Mouse (Mus musculus): Measurements from ENCODE around the gene Fxyd5. TPM values are rescaled to one million over a fixed set of nuclear protein-coding genes. Genes with fewer than 3 reads are reported as not detected.

The Fxyd5 gene
- total RNA-seq (2023), result 1,000 to 10,000 TPM; 1,032 to 1,279 TPM

GRCm38 (mm10) chr7:31042431-31042910 is at the start of gene Fxyd5:
Gene Fxyd5 (minus strand): TSS chr7:31042481.

DNA sequence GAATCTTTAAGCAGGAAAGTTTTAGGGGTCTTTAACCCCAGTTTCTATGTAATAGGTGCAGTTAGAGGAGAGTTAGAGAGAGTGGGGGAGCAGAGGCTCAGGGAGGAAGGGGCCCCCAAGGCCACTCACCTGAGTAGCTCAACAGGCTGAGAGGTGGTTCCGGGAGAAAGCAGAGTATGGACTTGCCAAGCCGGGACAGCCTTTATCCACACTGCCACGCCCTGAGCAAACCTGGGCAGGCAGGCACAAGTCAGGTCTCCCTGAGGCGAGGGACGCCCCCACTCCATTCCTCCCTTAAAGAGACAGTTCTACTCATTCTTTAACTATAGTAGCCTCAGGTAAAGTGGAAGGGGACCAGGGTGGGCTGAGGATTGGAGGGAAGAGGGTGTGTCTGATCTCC is 34.2 kb upstream of the Fxyd5 start, which contains the start of gene Fxyd3:
Gene Fxyd3 (minus strand): TSS at position 213 of the 400 bp plus-strand sequence.

GRCm38 (mm10) chr7:31059108-31059507 is 16.8 kb upstream of the Fxyd5 start, which contains the start of gene Lgi4:
Gene Lgi4 (plus strand): TSS chr7:31059342.

GRCm38 (mm10) chr7:31057071-31057470 is 14.8 kb upstream of the Fxyd5 start, which contains the start of gene Fxyd1:
Gene Fxyd1 (minus strand): TSS chr7:31057199.

DNA sequence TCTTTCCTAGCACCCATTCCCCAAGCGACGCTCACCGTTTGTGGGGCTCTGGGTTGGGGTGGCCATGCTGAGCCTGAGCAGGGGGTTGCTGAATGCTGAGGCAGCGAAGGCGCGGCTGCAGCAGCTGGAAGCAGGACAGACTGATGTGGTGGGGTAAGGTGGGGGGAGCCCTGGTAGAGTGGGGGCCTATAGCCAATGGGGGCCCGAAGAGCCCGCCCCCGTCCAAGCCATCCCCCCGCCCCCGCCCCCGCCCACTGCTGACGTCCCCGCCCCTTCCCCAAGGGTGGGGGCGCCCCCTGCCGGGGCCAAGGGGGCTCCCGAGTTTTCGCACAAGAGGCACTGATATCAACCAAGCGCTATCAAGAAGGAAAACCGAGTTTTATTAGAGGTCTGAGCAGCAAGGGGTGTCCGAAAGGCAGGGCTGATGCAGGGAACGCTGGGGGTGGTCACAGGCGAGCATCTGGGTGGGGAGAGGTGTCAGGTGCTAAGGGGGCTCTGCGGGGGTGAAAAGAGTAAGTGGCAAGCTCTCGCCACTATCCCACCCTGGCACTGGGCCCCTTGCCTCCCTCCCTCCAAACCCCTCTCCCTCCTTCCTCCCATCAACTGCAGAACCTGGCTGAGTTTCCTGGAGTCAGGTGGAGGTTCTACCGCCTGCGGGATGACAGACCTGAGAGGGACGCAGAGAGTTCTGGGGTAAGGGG is 9.2 kb upstream of the Fxyd5 start, which contains the start of gene Fxyd7:
Gene Fxyd7 (minus strand): TSS at position 147 of the 701 bp plus-strand sequence.

Other genes starting within 250 kb of the Fxyd5 start
- gene Ffar2, start 218.7 kb downstream of the Fxyd5 start, total RNA-seq (2023), result 1 to 10 TPM; 1.8 to 2.3 TPM
- gene Ffar3, start 186.3 kb downstream of the Fxyd5 start, total RNA-seq (2023), result not detected
- gene Ffar1, start 180.9 kb downstream of the Fxyd5 start, total RNA-seq (2023), result under 1 TPM; 0.12 to 0.18 TPM
- 10 to 100 TPM; 14.0 to 15.4 TPM for gene Cd22, start 162.1 kb downstream of the Fxyd5 start, total RNA-seq (2023)
- gene Mag, start 127.6 kb downstream of the Fxyd5 start, total RNA-seq (2023), result 1 to 10 TPM; 3.3 to 3.8 TPM
- 1 to 10 TPM; 1.4 to 4.0 TPM for gene Hamp2, start 117.8 kb downstream of the Fxyd5 start, total RNA-seq (2023)
- not detected for gene Hamp, start 98.4 kb downstream of the Fxyd5 start, total RNA-seq (2023)
- gene Usf2, start 85.7 kb downstream of the Fxyd5 start, total RNA-seq (2023), result 100 to 1,000 TPM; 148 to 186 TPM
- 10 to 100 TPM; 13.7 to 19.7 TPM for gene Lsr, start 69.0 kb downstream of the Fxyd5 start, total RNA-seq (2023)
- gene Fam187b, start 68.7 kb downstream of the Fxyd5 start, total RNA-seq (2023), result 1 to 10 TPM; 1.5 to 2.3 TPM
- not detected for gene Fxyd7, start 9.0 kb upstream of the Fxyd5 start, total RNA-seq (2023)
- gene Fxyd1, start 14.7 kb upstream of the Fxyd5 start, total RNA-seq (2023), result not detected
- 1 to 10 TPM; 1.7 to 1.9 TPM for gene Lgi4, start 16.9 kb upstream of the Fxyd5 start, total RNA-seq (2023)
- gene Fxyd3, start 34.2 kb upstream of the Fxyd5 start, total RNA-seq (2023), result not detected
- 10 to 100 TPM in 1 of 2 experiments, 1 to 10 TPM in 1; 9.1 to 15.9 TPM for gene Hpn, start 72.8 kb upstream of the Fxyd5 start, total RNA-seq (2023)
- 10 to 100 TPM; 23.9 to 35.9 TPM for gene Scn1b, start 84.5 kb upstream of the Fxyd5 start, total RNA-seq (2023)
- gene Gramd1a, start 113.4 kb upstream of the Fxyd5 start, total RNA-seq (2023), result 100 to 1,000 TPM in 1 of 2 experiments, 10 to 100 TPM in 1; 98.0 to 105 TPM
- gene Scgb2b2, start 248.0 kb upstream of the Fxyd5 start, total RNA-seq (2023), result not detected
- gene Scgb1b2, start 249.3 kb upstream of the Fxyd5 start, total RNA-seq (2023), result not detected